Mouse (Mus musculus): ENCODE measurements at regions not wholly inside any gene's neighbourhood (a gene's known extent, or its start where the extent isn't known, plus 50 kb on each side); places are given as distances from the start of the nearest gene placed in this dataset.

- intact Hi-C loops (cut with DNase I; ENCODE audit: low total_unique reads), result no loop called here
These were observed 75.9 kb downstream of the Klhl25 start for GRCm38 (mm10) chr7:75923951-75924467.

GRCm38 (mm10) chr7:75927537-75927936 lies 79.4 kb downstream of the Klhl25 start:
- DNase-seq, result no peak

More at GRCm38 (mm10) chr7:75923951-75924467, 75.9 kb downstream of the Klhl25 start:
- no peak for DNase-seq

GRCm38 (mm10) chr7:75943844-75944243 lies 95.7 kb downstream of the Klhl25 start:
- no peak for DNase-seq
- intact Hi-C loops (cut with DNase I; ENCODE audit: low total_unique reads), result no loop called here

More at GRCm38 (mm10) chr7:75927537-75927936, 79.4 kb downstream of the Klhl25 start:
- intact Hi-C loops (cut with DNase I; ENCODE audit: low total_unique reads), result loop anchor here (5.0 kb wide), 1 partner anchor 430 kb away; no protein-coding TSS in a partner anchor

DNA sequence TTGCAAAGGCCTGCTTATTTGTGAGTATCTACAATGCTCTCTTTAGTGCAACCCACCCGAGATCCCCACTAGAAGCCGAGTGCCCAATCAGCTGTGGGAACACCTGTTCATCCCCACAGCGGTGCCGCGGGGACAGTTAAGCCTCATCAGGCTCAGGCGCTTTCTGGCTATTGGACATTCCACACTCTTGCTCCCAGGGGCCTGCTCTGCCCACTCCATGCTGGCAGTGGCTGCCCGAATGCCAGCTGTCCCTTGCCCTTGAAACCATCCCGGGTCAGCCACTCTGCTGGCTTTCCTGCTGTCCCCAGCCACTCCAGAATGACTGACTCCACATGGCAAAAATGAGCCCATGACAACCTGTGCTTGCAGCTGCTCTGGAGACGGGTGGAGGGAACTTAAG lies 107.6 kb downstream of the Klhl25 start:
- intact Hi-C loops (cut with DNase I; ENCODE audit: low total_unique reads), result no loop called here
- peak; percentile 59 for DNase-seq

DNA sequence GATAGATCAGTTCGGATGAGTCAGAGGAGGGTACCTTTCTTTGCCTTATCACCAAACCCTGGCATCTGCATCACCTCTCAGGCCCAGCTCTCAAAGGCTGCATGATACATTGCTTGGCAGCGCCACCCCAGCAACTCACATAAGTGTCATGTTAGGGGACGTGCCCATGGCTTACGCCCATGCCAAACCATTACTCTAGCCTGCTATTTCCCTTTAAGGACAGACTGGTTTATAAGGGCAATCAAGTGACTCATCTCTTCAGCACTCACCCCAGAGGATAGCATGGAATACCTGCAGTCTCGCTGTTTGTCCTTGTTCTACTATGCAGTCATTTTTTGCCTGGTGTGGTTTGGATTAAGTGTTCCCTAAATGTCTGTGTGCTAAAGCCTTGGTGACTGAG lies 109.3 kb downstream of the Klhl25 start:
- DNase-seq, result no peak
- intact Hi-C loops (cut with DNase I; ENCODE audit: low total_unique reads), result no loop called here

- intact Hi-C loops (cut with DNase I; ENCODE audit: low total_unique reads), result no loop called here
- DNase-seq, result no peak
These were observed 112.0 kb downstream of the Klhl25 start for GRCm38 (mm10) chr7:75959903-75960620.

DNA sequence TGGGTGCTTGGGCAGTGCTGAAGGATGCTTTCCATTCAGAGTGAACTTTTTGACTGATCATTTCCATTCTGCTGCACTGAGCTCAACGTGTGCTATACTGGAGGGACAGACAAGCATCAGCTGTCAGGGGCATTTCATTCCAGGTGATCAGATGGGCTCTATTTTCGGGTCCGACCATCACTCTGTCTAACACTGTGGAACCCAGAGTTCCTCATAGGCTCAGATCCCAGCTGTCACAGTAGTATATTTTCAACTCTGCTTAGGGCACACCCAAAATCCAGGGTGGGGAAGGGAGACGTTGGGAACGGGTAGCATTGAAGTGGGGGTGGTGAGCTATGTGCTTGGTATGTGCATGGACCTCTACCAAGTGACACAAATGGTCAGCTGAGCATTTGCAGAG lies 120.1 kb downstream of the Klhl25 start:
- no peak for DNase-seq
- intact Hi-C loops (cut with DNase I; ENCODE audit: low total_unique reads), result no loop called here

GRCm38 (mm10) chr7:75970914-75971313 lies 122.8 kb downstream of the Klhl25 start:
- no peak for DNase-seq
- intact Hi-C loops (cut with DNase I; ENCODE audit: low total_unique reads), result no loop called here

DNA sequence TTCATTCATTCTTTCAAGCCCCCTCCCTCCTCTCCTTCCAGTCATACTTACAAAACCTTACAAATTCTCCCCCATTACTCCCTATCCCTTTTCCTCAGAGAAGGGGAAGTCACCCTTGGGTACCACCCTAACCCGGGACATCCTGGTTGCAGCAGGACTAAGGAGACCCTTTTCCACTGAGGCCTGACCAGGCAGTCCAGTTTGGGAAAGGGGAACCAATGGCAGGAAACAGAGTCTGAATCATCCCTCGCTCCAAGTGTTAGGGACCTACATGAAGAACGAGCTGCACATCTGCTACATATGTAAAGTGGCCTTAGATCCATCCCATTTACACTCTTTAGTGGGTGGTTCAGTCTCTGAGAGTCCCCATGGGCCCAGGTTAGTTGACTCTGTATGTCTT lies 123.6 kb downstream of the Klhl25 start:
- intact Hi-C loops (cut with DNase I; ENCODE audit: low total_unique reads), result no loop called here
- no peak for DNase-seq

DNA sequence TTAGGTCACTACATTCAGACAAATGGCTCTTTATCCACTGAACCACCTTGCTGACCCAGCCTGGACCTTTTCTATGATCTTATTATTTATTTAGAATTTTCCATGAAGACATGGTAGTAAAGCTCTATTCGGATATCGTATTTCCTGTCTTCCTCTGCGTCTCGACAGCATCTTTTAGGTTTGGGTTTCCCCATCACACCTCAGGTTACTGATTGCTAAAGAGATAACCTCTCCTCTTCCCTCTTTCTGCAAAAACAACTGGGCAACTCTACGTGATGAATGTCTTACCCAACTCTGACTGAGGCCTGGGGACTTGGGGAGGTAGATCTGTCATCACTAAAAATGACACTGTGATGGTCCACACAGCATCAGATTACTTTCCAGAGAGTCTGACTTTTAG lies 133.4 kb downstream of the Klhl25 start:
- intact Hi-C loops (cut with DNase I; ENCODE audit: low total_unique reads), result no loop called here

GRCm38 (mm10) chr7:75983029-75983808 lies 135.1 kb downstream of the Klhl25 start:
- intact Hi-C loops (cut with DNase I; ENCODE audit: low total_unique reads), result no loop called here
- no peak for DNase-seq

More for the DNA sequence above, 133.4 kb downstream of the Klhl25 start:
- no peak for DNase-seq

- intact Hi-C loops (cut with DNase I; ENCODE audit: low total_unique reads), result no loop called here
These were observed 135.7 kb downstream of the Klhl25 start for GRCm38 (mm10) chr7:75983809-75984171.

DNA sequence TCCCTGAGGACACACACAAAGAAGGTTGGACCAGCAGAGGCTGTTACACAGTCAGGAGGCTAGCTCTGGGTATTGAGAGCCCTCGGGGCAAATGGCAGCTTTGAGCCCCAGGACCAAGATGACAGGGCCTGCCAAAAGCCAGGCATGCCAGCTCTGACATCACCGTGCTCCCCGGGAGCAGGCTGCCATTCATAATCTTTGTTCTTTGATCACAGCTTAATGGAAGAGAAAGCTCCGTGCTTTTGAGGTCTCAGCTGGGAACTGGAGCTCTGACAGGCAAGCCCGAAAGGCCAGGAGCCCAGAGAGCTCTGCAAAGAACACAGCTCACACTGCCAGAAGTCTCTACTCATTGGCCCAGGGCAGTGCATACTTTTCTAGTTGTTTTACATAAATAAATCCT lies 150.7 kb downstream of the Klhl25 start:
- DNase-seq, result no peak
- intact Hi-C loops (cut with DNase I; ENCODE audit: low total_unique reads), result no loop called here

More at GRCm38 (mm10) chr7:75983809-75984171, 135.7 kb downstream of the Klhl25 start:
- no peak for DNase-seq

DNA sequence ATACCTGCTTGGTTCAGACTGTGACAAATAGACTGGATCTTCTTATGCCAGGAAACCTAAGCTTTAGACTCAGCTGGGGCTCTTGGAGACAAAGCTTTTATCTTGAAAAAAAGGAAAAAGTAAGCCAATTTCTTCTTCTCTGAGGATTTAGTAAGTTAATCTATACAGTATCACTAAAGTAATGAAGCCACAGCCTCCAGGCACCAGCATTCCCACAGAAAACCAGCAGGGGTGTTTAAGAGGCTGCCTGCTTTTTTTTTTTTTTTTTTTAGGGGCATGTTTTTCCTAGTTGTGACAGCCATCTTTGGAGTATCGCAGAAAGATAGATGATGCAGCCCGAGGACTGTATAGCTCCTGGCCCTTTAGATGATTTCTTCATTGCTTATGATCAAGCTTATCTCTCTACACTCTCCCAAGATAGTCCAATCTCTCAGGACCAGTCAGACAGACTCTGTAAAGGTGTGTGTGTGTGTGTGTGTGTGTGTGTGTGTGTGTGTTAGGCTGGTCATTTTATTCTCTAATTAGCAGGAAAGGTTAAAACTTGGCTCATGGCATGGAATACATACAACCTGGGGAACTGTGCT lies 151.3 kb downstream of the Klhl25 start:
- no peak for DNase-seq
- intact Hi-C loops (cut with DNase I; ENCODE audit: low total_unique reads), result no loop called here

DNA sequence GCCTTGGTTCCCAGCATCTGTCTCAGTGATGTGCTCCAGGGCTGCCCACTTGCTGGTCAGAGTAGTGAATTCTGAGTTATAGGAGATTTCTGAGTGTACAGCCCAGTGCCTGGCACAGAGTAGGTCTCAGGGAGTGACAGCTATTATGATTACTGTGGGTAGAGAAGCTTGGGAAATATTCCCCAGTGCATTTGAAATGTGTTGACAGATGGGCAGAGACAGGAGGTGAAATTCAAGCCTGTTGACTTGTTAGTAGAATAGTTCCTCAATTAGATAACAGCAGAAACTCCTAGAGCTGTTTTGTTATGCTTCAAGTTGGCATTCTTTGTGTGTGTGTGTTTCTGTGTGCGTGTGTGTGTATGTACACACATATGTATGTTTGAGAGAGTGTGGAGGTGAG lies 152.9 kb downstream of the Klhl25 start:
- intact Hi-C loops (cut with DNase I; ENCODE audit: low total_unique reads), result no loop called here
- DNase-seq, result no peak

- intact Hi-C loops (cut with DNase I; ENCODE audit: low total_unique reads), result no loop called here
- no peak for DNase-seq
These were observed 160.1 kb downstream of the Klhl25 start for GRCm38 (mm10) chr7:76008226-76008625.

GRCm38 (mm10) chr7:76047743-76048142 lies 181.9 kb upstream of the Agbl1 start:
- intact Hi-C loops (cut with DNase I; ENCODE audit: low total_unique reads), result no loop called here
- no peak for DNase-seq

- intact Hi-C loops (cut with DNase I; ENCODE audit: low total_unique reads), result no loop called here
These were observed 180.3 kb upstream of the Agbl1 start for GRCm38 (mm10) chr7:76049342-76049741.

DNA sequence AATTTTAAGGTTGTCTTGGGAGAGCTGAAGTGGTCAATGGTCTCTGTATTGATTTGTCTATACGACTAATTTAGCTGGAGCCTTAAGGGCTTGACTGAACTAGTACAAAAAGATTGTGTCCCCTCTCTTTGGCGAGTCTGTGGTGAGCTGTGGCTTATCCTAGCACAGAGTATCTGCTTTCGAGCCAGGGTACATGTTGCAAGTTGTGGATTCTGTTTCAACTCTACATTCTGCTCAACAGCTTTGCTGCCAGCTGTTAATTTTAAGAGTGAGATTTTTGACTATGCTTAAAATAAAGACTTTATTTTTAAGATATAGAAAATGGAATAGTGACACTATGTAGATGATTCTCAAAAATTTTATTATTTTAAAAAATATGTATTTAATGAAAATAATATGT lies 175.8 kb upstream of the Agbl1 start:
- intact Hi-C loops (cut with DNase I; ENCODE audit: low total_unique reads), result no loop called here
- DNase-seq, result no peak

More at GRCm38 (mm10) chr7:76049342-76049741, 180.3 kb upstream of the Agbl1 start:
- DNase-seq, result no peak

- intact Hi-C loops (cut with DNase I; ENCODE audit: low total_unique reads), result no loop called here
- no peak for DNase-seq
These were observed 130.5 kb upstream of the Agbl1 start for GRCm38 (mm10) chr7:76099149-76099548.
